Mouse (Mus musculus): Measurements from ENCODE around the gene Grxcr1. TPM values are rescaled to one million over a fixed set of nuclear protein-coding genes. Genes with fewer than 3 reads are reported as not detected.

Grxcr1 gene
- polyA plus RNA-seq, 1 experiment from 2014 or later, result not detected

Other genes with a start within 250 kb of the Grxcr1 start
- gene Atp8a1, start 184.4 kb upstream of the Grxcr1 start, polyA plus RNA-seq (2016; fragmentation: Nextera tagmentation; extraction: Ambion mirVana), result 11.6 and 15.1 TPM in 2 replicates
- gene Gm5108, start 90.2 kb upstream of the Grxcr1 start, polyA plus RNA-seq (2016; fragmentation: Nextera tagmentation; extraction: Ambion mirVana), result not detected in 2 replicates
- gene Gm21905, start 85.4 kb upstream of the Grxcr1 start, polyA plus RNA-seq (2016; fragmentation: Nextera tagmentation; extraction: Ambion mirVana), result not detected in 2 replicates

Data from forebrain, embryonic 10.5 days (tissue).